Mouse (Mus musculus) skeletal muscle tissue, adult 2 months (tissue): ENCODE measurements around the gene Foxp1.

Source experiments
- DNase-seq: peaks from one replicate; pipeline ENCODE4 v3.0.0-alpha.2; 2012; ENCODE audit warnings: low read depth, low spot score

Gene Foxp1

DNA sequence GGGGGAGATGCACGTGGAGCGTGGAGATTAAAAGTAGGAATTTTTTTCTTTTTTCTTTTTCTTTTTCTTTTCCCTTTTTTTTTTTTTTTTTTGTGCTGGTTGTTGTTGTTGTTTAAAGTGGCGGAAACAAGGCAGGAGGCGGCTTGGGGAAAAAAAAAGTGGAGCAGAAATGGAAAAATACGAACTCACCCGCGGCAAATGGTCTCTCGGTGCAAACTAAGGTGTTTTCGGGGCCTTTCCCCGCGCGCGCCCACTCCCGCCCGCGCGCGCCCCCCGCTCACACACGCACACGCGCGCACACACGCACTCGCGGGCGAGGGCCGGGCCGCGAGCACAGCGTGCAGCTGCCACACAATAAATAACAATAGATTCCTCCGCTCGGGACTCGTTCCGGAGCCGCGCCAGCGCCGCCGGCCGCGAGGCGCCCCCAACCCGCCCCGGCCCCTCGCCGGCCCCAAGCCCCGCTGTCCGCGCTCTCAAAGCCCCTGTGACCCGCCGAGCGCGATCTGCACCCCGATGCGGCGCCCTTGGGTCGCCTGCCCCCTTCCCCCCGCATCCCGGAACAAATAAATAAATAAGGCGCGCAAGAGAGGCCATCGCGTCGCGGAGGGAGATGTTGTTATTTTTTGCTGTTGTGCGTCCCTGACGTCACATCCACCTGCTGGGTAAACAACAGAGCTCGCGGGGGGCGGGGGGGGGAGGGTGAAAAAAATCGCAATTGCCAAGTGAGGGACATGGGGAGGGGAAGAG is at the start of gene Foxp1:
Foxp1 (minus strand) TSS at position 363 of the 750 bp plus-strand sequence.
- peak; percentile 84 for DNase-seq

GRCm38 (mm10) chr6:99572071-99572470 is 49.5 kb upstream of the Foxp1 start:
- DNase-seq = no peak

- DNase-seq = no peak
Observed at GRCm38 (mm10) chr6:99566921-99567320, 44.4 kb upstream of the Foxp1 start.

DNA sequence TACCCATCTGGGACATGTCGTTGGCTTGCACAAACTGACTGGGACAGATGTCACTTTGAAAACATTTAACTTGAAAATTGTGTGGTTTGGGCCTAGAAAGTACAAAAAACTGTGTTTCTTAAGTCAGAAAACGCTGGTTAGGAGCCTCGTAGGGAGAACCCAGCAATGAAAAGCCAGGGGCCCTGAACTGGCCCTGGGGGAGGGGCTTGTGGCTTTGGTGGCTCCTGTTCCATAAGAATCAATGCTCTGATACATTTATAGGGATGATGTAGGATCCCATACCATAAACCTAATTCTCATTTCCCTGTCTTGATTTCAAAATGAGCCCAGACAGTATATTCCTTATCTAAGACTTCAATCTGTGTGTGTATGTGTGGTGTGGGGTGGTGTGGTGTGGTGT is 42.2 kb upstream of the Foxp1 start:
- DNase-seq = no peak

DNA sequence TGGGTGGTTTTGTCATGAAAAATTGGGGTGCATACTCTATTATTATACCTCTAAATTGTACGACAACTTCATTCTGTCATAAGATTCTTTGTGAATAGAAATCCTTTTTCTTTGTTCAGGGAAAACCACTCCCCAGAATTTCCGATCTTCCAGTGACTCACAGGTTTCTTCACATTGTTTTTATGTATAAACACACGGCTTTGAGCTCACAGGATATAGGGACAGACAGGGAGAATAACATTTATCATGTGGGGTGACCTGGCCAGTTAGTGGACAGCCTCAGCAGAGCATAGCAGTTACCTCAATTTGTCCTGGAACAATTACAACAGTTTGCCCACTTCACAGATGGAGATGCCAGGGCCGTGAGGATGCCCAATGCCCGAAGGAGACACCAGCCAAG is 34.4 kb upstream of the Foxp1 start:
- no peak for DNase-seq

- DNase-seq = no peak
Observed at GRCm38 (mm10) chr6:99552816-99553215, 30.3 kb upstream of the Foxp1 start.

DNA sequence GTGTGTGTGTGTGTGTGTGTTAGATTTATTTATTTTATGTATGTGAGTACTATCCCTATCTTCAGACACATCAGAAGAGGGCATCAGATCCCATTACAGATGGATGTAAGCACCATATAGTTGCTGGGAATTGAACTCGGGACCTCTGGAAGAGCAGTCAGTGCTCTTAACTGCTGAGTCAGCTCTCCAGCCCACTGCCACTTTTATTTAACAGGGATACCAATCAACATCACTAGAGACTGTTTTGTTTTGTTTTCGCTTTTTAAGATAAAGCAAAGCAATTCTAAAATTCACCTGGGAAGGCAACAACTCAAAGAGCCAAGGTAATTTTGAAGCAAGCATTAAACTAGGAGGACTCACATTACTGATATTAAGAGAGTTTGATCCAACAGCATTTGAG is 23.9 kb upstream of the Foxp1 start:
- no peak for DNase-seq

DNA sequence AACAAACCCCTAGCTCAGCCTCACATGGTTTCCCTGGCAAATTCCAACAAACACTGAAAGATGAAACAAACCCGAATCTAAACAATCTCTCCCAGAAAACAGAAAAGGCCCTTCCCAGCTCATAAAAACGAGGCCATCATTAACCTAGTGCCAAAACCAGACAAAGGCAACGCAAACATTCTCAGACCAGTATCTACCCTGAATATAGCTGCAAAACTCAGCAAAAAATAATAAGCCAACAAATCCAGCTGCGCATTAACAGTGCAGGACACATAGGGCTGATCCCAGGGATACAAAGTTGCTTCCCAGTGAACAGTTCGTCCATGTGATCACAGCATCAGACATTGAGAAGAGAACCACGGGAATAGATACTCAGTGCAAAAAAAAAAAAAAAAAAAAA is 22.9 kb upstream of the Foxp1 start:
- no peak for DNase-seq

DNA sequence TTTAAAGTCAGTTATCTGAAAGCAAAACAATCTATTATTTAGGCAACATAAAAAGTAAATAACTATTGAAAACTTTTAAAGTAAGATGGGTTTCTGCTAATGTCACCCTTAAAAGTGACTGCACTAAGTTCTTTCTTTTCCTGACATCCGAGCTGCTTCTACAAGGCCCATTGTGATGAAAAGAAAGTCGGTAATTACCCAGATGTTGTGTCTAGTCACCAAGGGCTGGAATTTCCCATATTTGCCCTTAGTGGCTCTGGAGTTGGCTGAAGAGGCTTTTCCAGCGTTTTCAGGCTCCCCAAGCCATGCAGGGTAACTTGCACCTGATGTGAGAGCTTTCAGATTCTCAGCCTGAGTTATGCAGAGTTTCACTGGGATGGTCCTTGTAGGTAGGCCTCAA is 18.6 kb upstream of the Foxp1 start:
- no peak for DNase-seq

GRCm38 (mm10) chr6:99540653-99541052 is 18.1 kb upstream of the Foxp1 start:
- DNase-seq = no peak

GRCm38 (mm10) chr6:99540146-99540545 is 17.6 kb upstream of the Foxp1 start:
- no peak for DNase-seq

- DNase-seq = no peak
Observed at GRCm38 (mm10) chr6:99538194-99538941, 15.8 kb upstream of the Foxp1 start.

DNA sequence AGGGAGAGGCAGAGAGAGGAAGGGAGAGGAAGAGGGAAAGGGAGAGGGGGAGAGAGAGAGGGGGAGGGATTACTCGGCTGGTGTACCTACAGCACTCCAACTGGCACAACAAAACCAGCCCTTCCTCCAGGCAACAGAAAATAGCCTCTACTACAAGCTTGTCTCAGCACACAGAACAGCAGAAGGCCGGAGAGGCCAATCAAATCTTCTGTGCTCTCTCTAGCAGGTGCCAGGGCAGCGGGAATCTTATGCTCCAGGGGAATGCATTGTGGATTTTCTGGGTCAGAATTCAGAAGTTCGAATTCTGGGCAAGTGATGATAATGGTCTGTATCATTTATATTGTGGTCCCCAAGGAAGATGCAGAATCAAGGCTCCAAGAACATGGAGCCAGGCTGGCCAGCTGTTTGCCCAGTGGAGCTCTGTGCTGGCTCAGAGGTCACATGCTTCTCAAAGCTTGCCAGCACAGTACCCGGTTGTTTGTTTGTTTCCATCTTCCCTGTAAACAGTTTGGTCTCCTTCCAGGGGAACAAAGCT is 11.8 kb upstream of the Foxp1 start:
- no peak for DNase-seq

DNA sequence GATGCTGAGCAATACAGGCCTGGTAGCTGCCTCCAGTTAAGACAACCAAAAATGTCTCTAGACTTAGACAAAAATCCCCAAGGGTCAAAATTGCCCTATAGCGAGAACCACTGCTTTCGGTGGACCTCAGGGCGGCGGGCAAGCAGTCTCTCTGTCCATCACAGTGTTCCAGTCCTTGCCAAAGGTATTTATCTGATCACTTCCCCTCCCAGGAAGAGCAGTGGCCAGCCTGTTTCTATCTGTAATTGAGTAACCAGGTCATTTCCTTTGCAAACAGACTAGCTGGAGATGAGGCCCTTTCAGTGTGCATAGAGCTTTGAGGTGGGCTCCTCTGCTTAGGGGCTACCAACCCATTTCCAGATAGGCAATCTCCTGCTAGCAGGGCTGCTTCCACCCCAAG is 9.9 kb upstream of the Foxp1 start:
- no peak for DNase-seq

DNA sequence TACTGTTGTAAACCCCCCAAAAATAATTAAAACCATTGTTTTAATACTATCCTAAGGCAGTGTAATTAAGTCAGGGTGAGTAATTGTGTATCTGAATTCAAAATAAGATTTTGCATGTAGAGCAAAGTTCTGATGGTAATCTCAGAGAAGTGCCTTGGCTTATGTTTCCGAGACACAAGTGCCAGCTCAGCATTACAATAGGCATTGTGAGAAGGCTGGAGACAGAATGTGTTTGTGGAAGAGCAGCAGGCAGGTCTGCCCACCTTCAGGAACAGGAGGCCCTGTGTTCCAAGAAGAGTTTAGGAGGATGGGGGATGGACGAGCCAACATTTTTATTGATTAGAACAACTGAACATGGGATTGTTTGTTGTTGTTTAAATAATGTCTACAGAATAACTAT is 6.5 kb upstream of the Foxp1 start:
- DNase-seq = no peak

DNA sequence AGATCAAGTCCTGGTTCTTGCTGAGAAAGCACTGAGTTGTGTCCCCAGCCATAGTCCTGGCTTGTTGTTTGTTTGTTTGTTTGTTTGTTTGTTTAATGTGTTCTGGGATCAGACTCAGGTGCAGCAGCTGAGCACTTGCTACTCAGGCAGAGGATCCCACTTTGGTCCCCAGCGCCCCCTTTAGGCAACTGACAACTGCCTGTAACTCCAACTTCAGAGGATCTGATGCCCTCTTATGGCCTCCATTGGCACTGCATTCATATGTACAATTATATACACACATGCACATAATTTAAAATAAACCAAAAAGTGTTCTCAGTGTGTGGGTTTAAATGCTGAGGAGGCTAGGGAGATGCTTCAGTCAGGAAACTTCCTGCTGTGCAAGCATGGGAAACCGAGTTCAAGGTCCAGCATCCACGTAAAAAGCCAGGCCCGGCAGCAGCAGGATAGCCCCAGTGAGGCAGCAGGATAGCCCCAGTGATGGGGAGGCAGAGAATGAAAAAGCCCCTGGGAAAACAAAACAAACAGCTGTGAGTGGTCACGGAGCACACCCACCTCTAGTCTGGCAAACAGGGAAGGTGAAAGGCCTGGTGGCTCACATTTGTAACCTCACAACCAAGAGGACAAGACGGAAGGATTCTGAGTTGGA is 5.1 kb upstream of the Foxp1 start:
- DNase-seq = no peak

- DNase-seq = no peak
Observed at GRCm38 (mm10) chr6:99525351-99525750, 2.8 kb upstream of the Foxp1 start.

- DNase-seq = no peak
Observed at GRCm38 (mm10) chr6:99523679-99524370, 1.3 kb upstream of the Foxp1 start.

- peak; percentile 78 for DNase-seq
Observed at GRCm38 (mm10) chr6:99523109-99523632, 650 bp upstream of the Foxp1 start.

GRCm38 (mm10) chr6:99521641-99522358 is 721 bp downstream of the Foxp1 start:
- peak; percentile 20 for DNase-seq
